Mouse (Mus musculus): ENCODE results near the gene Appbp2. TPM values are rescaled to one million over a fixed set of nuclear protein-coding genes. Genes with fewer than 3 reads are reported as not detected.
"Not testable (repeated sequence)": the region's sequence is repeated elsewhere in the genome, so short reads cannot be mapped to it uniquely, and the experiment has no call there.

Appbp2 gene
- polyA plus RNA-seq, 1 experiment, result 13.4 TPM

DNA sequence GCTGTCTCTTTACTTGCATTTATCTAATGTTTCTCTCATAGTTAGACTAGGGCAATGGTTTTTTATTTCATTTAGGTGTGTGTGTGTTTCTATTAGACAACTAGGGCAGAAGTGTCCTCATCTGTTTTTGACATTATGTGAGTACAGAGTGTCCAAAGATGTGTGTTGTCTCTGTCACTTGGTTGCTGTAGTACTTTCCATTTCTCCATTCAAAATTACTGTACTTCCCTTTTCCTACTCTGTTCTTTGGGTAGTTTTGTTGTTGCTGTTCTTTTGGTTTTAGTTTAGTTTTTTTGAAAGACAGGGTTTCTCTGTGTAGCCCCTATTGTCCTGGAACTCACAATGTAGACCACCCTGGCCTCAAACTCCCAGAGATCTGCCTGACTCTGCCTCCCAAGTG lies 70.6 kb downstream of the Appbp2 start:
- TF ChIP-seq CTCF (IDR thresholded peaks at IDR 0.05; ENCODE audit: control insufficient read depth, insufficient read depth, insufficient replicate concordance, low read depth, low read length) (no peak), POLR2A (IDR thresholded peaks at IDR 0.05; ENCODE audit: control insufficient read depth, low read depth, low read length) (no peak)

DNA sequence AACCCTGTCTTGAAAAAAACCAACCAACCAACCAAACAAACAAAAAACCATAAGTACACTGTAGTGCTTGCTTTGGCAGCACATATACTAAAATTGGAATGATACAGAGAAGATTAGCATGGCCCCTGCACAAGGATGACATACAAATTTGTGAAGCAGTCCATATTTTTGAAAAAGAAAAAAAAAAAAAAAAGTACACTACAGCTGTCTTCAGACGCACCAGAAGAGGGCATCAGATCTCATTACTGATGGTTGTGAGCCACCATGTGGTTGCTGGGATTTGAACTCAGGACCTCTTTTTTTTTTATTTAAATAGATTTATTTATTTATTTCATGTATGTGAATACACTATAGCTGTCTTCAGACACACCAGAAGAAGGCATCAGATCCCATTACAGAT lies 71.9 kb downstream of the Appbp2 start:
- not testable (repeated sequence) for H3K36me3 ChIP-seq (ENCODE audit: control insufficient read depth, insufficient read depth, low read length); H3K27ac ChIP-seq (ENCODE audit: control insufficient read depth, insufficient read depth, low read depth, low read length); H3K4me1 ChIP-seq (ENCODE audit: control insufficient read depth, insufficient read depth, low read length); H3K4me3 ChIP-seq (ENCODE audit: control insufficient read depth, low read depth, low read length); H3K27me3 ChIP-seq (ENCODE audit: control insufficient read depth, insufficient read depth, low read length)

More for the DNA sequence above, 70.6 kb downstream of the Appbp2 start:
- no peaks in the 10 kb centered on the region for H3K27me3 ChIP-seq (ENCODE audit: control insufficient read depth, insufficient read depth, low read length)
- no peaks in the 10 kb centered on the region for H3K36me3 ChIP-seq (ENCODE audit: control insufficient read depth, insufficient read depth, low read length)
- peaks cover 2% of the 10 kb centered on the region; the same call in 1 of the 2 replicates for H3K4me1 ChIP-seq (ENCODE audit: control insufficient read depth, insufficient read depth, low read length)
- no peak overlapping the region for H3K27ac ChIP-seq (ENCODE audit: control insufficient read depth, insufficient read depth, low read depth, low read length)
- H3K4me3 ChIP-seq (ENCODE audit: control insufficient read depth, low read depth, low read length), result no peak overlapping the region

DNA sequence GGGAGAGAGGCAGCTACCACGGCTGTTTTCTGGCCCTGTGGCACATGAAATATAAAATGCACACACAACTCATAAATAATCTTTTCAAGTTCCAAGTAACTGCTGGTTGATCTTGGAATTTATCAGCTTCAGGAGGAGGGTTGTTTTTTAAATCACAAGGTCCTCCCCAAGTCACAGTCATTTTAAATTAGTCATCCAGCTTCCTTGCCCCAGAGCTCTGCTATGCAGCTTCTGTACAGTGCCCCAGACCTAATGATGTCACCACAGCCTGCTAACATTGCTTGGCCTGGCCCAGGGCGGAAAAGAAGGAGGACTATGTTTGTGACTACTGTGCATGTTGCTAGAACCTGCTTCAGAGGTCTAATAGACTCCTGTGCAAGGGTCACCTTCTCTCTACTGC lies 77.6 kb downstream of the Appbp2 start:
- no peaks in the 10 kb centered on the region for H3K27me3 ChIP-seq (ENCODE audit: control insufficient read depth, insufficient read depth, low read length)
- no peaks in the 10 kb centered on the region for H3K36me3 ChIP-seq (ENCODE audit: control insufficient read depth, insufficient read depth, low read length)
- H3K4me3 ChIP-seq (ENCODE audit: control insufficient read depth, low read depth, low read length), result no peak overlapping the region
- no peak overlapping the region for H3K27ac ChIP-seq (ENCODE audit: control insufficient read depth, insufficient read depth, low read depth, low read length)
- H3K4me1 ChIP-seq (ENCODE audit: control insufficient read depth, insufficient read depth, low read length), result no peaks in the 10 kb centered on the region
- TF ChIP-seq CTCF (IDR thresholded peaks at IDR 0.05; ENCODE audit: control insufficient read depth, insufficient read depth, insufficient replicate concordance, low read depth, low read length) (no peak), POLR2A (IDR thresholded peaks at IDR 0.05; ENCODE audit: control insufficient read depth, low read depth, low read length) (no peak)

DNA sequence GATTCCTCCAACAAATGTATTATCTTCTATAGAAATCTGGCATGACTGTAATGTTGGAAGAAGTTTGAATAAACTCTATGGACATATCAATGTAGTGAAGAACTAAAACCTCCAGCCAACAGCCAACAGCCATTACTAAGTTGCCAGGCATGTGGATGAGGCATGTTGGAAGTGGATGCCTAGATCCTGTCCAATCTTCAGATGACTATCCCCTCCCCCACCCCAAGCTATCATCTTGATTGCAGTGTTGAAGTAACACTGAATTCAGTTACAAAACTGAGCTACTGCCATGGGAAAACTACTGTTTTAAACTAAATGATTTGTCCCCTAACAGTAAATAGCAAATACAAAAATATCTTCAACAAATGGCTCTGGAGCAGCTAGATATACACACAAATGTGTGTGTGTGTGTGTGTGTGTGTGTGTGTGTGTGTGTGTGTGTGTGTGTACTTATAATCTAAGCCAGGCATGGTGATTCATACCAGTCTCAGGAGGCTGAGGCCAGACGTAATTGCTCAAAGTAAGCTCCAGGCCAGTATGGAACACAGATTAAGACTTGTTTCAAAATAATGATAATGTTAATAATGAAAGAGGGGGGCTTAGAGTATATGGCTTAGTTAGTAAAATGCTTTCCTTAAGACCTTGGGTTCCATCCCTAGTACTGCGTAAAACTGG lies 82.5 kb downstream of the Appbp2 start:
- Histone ChIP-seq H3K4me3 (ENCODE audit: control insufficient read depth, low read depth, low read length) (no peak overlapping the region), H3K4me1 (ENCODE audit: control insufficient read depth, insufficient read depth, low read length) (no peaks in the 10 kb centered on the region), H3K27ac (ENCODE audit: control insufficient read depth, insufficient read depth, low read depth, low read length) (no peak overlapping the region), H3K36me3 (ENCODE audit: control insufficient read depth, insufficient read depth, low read length) (no peaks in the 10 kb centered on the region), H3K27me3 (ENCODE audit: control insufficient read depth, insufficient read depth, low read length) (no peaks in the 10 kb centered on the region)
- TF ChIP-seq CTCF (IDR thresholded peaks at IDR 0.05; ENCODE audit: control insufficient read depth, insufficient read depth, insufficient replicate concordance, low read depth, low read length) (no peak), POLR2A (IDR thresholded peaks at IDR 0.05; ENCODE audit: control insufficient read depth, low read depth, low read length) (no peak)

DNA sequence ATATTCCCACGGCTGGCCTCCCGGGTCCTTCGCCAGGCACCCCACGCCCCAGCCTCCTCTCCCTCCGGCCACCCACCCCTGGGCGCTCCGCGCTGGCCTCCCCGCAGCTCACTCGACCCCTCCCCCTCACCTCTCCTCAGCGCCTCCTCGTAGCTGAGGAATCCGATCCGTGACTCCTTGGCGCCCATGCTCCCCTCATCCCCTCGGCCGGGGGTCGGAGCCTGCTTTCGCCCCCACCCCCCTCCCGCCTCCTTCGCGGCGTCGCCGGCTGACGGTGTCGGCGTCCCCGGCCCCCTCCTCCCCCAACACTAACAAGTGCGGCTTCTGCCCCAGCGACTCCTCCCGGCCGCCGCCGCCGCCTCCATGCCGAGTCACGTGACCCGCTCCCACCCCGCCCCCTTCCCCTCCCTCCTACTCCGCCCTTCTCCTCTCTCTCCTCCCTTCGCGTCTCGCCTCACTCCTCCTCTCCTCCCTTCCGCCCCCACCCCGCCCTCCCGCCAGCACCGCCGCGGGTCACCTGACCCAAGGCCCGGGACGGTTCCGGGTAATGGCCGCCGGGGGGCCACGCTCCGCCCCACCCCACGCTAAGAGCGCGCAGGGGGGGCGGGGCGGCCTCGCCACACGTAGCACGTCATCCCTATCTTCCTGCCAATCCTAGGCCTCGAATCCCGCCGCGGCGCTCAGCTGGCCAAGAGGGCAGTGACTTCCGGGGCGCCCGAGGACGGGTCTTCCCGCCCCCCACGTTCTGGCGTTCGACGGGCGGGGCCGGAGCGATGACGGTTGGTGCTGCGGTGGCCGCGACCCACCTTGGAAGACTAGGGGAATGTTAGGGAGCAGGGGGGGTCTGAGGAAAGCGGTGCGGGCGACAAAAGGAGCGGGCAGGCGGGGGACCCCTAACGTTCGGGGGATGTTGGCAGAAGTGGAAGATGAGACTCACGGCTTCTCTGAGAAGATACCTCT lies 95.1 kb downstream of the Appbp2 start, which contains the start of gene Usp32:
TSS of gene Usp32 (minus strand) at position 581 of the 960 bp plus-strand sequence.
- Histone ChIP-seq H3K4me1 (ENCODE audit: control insufficient read depth, insufficient read depth, low read length) (no peaks in the 10 kb centered on the region; the same call in none of the 2 replicates), H3K27ac (ENCODE audit: control insufficient read depth, insufficient read depth, low read depth, low read length) (peak within 1 kb of the TSS; percentile 100), H3K4me3 (ENCODE audit: control insufficient read depth, low read depth, low read length) (peak within 1 kb of the TSS; percentile 99), H3K36me3 (ENCODE audit: control insufficient read depth, insufficient read depth, low read length) (no peaks in the 10 kb centered on the region), H3K27me3 (ENCODE audit: control insufficient read depth, insufficient read depth, low read length) (no peaks in the 10 kb centered on the region)
- TF ChIP-seq CTCF (IDR thresholded peaks at IDR 0.05; ENCODE audit: control insufficient read depth, insufficient read depth, insufficient replicate concordance, low read depth, low read length) (no peak), POLR2A (IDR thresholded peaks at IDR 0.05; ENCODE audit: control insufficient read depth, low read depth, low read length) (peak; percentile 94)

DNA sequence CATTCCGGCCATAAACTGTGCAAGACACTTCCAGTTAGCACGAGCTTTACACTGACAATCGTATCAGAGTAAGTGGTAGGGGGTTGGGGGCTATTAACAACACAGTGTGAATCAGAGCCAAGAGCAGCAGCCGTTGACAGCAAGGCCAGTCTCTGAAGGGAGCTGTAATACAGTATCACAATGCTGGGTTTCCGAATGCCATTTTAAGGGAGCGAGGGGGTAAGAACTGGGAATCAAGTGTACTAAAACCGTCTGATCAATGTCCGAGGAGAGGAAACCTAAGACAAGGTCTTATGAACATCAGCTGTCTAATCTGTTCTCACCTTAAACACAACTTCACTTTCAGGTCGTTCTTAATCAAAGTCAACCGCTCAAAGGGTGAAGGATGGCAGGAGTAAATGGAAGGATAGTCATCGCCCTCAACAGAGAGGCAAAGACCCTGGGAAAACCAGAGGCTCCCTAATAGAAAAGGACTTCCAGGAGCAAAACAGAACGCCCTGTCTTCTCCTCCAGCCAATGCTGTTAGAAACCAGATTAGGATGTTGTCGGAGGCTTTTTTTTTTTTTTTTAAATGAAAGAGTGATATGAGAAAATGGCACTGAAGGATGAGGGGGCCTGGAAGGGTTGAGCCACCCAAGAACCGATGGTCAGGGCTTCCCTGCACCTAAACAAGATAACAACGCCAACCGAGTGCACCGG lies 96.0 kb downstream of the Appbp2 start:
- Histone ChIP-seq H3K4me1 (ENCODE audit: control insufficient read depth, insufficient read depth, low read length) (no peaks in the 10 kb centered on the region; the same call in none of the 2 replicates), H3K4me3 (ENCODE audit: control insufficient read depth, low read depth, low read length) (peak overlapping the region; percentile 98), H3K27ac (ENCODE audit: control insufficient read depth, insufficient read depth, low read depth, low read length) (peak overlapping the region; percentile 91), H3K36me3 (ENCODE audit: control insufficient read depth, insufficient read depth, low read length) (no peaks in the 10 kb centered on the region), H3K27me3 (ENCODE audit: control insufficient read depth, insufficient read depth, low read length) (no peaks in the 10 kb centered on the region)
- TF ChIP-seq POLR2A (IDR thresholded peaks at IDR 0.05; ENCODE audit: control insufficient read depth, low read depth, low read length) (no peak), CTCF (IDR thresholded peaks at IDR 0.05; ENCODE audit: control insufficient read depth, insufficient read depth, insufficient replicate concordance, low read depth, low read length) (no peak)

Other genes with a start within 250 kb of the Appbp2 start
- 31.5 and 33.8 TPM in 2 replicates for gene Usp32, start 95.0 kb downstream of the Appbp2 start, polyA plus RNA-seq (2012; rRNA removed)
- 23.0 and 25.9 TPM in 2 replicates for gene 1700125H20Rik, start 64.7 kb downstream of the Appbp2 start, polyA plus RNA-seq (2012; rRNA removed)
- gene Ppm1d, start 76.1 kb upstream of the Appbp2 start, polyA plus RNA-seq (2012; rRNA removed), result 106 TPM in 2 replicates
- 21.8 and 23.4 TPM in 2 replicates for gene Bcas3, start 118.0 kb upstream of the Appbp2 start, polyA plus RNA-seq (2012; rRNA removed)

Measured in testis, adult 2 months (tissue).